Mouse (Mus musculus): ENCODE results near the gene Wfdc9.

Wfdc9 gene

GRCm38 (mm10) chr2:164615386-164615785 lies 41.0 kb downstream of the Wfdc9 start:
- DNase-seq: no peak

DNA sequence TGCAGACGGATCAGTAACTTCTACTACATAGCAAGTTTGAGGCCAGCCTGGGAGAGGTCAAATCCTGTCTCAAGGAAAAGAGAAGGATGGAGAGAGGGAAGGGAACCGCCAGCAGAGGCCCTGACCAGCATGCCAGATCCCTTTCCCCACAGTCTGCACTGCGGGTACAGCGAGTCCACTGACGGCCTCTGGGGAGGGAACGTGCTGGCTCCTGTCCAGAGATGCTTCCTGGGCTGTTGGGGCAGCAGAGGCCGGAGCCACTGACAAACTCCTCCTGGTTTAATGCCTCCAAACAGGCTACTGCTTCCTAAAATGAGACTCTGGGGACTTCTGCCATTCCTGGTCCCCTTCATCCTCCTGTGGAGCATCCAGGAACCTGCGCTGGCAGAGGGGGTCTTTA lies 42.9 kb downstream of the Wfdc9 start, which contains the start of the genes Wfdc6b and Wfdc8:
Gene Wfdc6b (plus strand): TSS at position 52 of the 400 bp plus-strand sequence.
Gene Wfdc8 (minus strand): TSS at position 156 of the 400 bp plus-strand sequence.
- peak; percentile 38 for DNase-seq

DNA sequence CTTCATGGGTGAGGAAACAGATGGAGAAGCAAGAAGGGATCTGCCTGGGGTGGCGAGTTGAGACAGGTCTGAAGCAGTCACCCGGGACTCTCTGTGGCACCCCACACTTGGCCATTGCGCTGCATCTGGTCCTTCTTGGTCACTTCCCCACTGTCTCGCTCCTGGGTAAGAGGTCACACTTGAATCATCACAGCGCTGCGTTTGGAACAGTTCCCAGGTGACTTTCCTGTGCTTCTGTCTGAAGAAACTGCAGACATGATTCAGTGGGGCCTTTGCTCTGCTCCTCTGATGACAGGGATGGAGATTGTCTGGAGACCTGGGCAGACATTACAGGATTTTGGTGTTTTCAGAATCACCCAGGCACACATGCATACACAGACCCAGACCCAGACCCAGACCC lies 47.6 kb downstream of the Wfdc9 start:
- no peak for DNase-seq

DNA sequence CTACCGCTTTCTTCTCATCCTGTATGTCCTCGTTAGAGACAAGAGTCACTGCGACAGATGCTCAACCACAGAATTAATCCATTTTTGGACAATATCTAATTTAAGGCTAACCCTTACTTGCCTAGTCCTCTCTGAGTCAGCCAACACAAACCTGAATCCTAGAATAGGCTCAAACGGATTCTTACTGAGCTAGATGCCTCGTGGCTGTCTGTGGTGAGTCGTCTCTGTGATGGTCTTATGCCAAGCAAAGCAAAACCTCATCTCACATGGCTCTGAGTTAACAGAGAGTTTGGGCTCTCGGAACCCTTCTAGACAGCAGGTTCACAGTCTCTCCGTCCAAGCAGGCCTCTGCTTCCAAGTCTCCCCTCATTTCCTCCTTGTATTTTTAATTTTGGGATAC lies 52.0 kb downstream of the Wfdc9 start:
- DNase-seq: no peak

DNA sequence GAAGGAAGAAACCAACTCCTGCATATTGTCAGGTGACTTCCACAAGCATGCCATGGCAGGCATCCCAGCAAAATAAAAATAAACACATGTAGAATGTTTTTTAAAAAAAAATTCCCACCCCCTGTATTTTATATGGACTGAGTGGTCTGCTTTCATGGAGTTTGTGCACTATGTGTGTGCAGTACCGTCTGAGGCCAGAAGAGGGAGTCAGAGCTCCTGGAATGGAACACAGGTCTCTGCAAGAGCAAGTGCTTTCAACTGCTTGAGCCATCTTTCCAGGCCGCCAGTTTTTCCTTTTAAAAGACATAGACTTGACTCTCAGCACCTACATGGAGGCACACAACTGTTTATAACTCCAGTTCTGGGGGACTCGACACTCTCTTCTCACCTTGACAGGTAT lies 52.9 kb downstream of the Wfdc9 start:
- no peak for DNase-seq

DNA sequence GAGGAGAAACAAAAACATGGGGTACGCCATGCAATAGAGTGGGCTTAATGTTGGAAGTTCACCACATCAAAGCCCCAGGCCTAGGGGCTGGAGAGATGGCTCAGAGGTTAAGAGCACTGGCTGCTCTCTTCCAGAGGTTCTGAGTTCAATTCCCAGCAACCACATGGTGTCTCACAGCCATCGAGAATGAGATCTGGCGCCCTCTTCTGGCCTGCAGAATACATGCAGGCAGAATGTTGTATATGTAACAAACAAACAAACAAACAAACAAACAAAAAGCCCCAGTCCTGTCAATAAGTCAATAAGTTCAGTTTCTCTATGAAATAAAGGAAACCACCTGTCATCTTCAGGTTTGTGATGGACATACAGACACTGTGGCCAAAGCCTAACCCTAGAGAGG lies 56.2 kb downstream of the Wfdc9 start:
- no peak for DNase-seq
